ENCODE assay signal across 1 mouse cellular context in the genomic region with DNA sequence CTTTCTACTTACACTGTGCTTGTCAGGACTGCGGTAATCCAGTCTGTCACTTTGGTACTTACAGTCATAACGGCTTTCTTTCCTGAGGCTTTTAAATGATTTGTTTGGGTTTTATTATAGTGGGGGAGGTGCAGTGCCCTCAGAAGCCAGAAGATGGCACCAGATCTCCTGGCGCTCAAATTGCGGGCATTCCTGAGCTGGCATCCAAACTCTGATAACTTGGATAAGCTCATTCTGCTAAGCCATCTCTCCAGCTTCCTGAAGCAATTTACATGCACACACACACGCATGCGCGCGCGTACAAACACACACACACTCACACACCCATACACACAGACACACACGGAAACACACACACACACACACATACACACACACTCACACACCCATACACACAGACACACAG.
A peak's percentile ranks its signal among the peaks of the same experiment; 100 is the strongest.
TF ChIP-seq lines count a peak whose summit lies in the region.

No protein-coding gene starts in this region.

TF ChIP-seq in MEL, 35 proteins besides CTCF, POLR2A, EP300 and RAD21 (continued from another document):
- TF ChIP-seq UBTF (IDR thresholded peaks at IDR 0.05; ENCODE audit: borderline replicate concordance, insufficient read depth, low read depth, low read length): peak; percentile 55; the same call in 1 of the 2 replicates
- TF ChIP-seq ZKSCAN1 (IDR thresholded peaks at IDR 0.05; ENCODE audit: low read depth, low read length): no peak
- no peak for TF ChIP-seq ZNF384 (IDR thresholded peaks at IDR 0.05; ENCODE audit: low read depth, low read length)
- TF ChIP-seq KAT2A (conservative IDR thresholded peaks at IDR 0.05; ENCODE audit: low read depth, low read length): no peak
- no peak for TF ChIP-seq GABPA (IDR thresholded peaks at IDR 0.05; ENCODE audit: low read depth, low read length)
- peak; percentile 65 for TF ChIP-seq TBP (IDR thresholded peaks at IDR 0.05; ENCODE audit: low read depth, low read length)
- no peak for TF ChIP-seq SIN3A (IDR thresholded peaks at IDR 0.05; ENCODE audit: low read length)
- TF ChIP-seq ELF1 (IDR thresholded peaks at IDR 0.05; ENCODE audit: low read depth, low read length): no peak
- no peak for TF ChIP-seq ZMIZ1 (IDR thresholded peaks at IDR 0.05; ENCODE audit: low read depth, low read length)
- no peak for TF ChIP-seq BHLHE40 (IDR thresholded peaks at IDR 0.05; ENCODE audit: borderline replicate concordance, low read depth, low read length)
TF ChIP-seq in MEL: peak in this region for 4.
